Mouse (Mus musculus) bone marrow macrophage, adult 2 months (primary cell): Measurements from ENCODE around the gene Sftpa1. TPM values are rescaled to one million over a fixed set of nuclear protein-coding genes. Genes with fewer than 3 reads are reported as not detected.

ENCODE experiments used
- H3K27ac ChIP-seq: 2 replicates; pipeline ENCODE4 v1.5.1; 2012; ENCODE audit warnings: low read depth, low read length; ENCODE audit not compliant: insufficient read depth
- H3K4me1 ChIP-seq: 2 replicates; pipeline ENCODE4 v1.6.1; 2012; ENCODE audit warnings: low read length; ENCODE audit not compliant: control insufficient read depth, insufficient read depth
- H3K4me3 ChIP-seq: 2 replicates; pipeline ENCODE4 v1.5.1; 2012; ENCODE audit warnings: mild to moderate bottlenecking, low read length, moderate library complexity; ENCODE audit not compliant: insufficient read depth
- CTCF ChIP-seq: IDR thresholded peaks from 2 replicates; pipeline ENCODE4 v1.5.1; 2012; ENCODE audit warnings: low read depth, mild to moderate bottlenecking, low read length, moderate library complexity
- POLR2A ChIP-seq: IDR thresholded peaks from 2 replicates; pipeline ENCODE4 v1.6.1; 2012; ENCODE audit warnings: mild to moderate bottlenecking, low read depth, low read length, borderline replicate concordance
- polyA plus RNA-seq: library from polyadenylated mRNA; stranded (reverse); fragments of >200 nt; gene quantifications from 2 replicates; pipeline ENCODE4 v1.2.4, GENCODE M21; 2012; ENCODE audit not compliant: missing spikeins, insufficient read depth, insufficient read length

Gene Sftpa1
- polyA plus RNA-seq, 1 experiment, result not detected

GRCm38 (mm10) chr14:41151220-41151898 is 19.8 kb downstream of the Sftpa1 start, which contains the start of gene Mbl1:
Mbl1 (plus strand) TSS chr14:41151458.
- Histone ChIP-seq H3K4me3 (no peak within 1 kb of the TSS), H3K4me1 (no peaks in the 10 kb centered on the region), H3K27ac (no peak within 1 kb of the TSS)
- TF ChIP-seq POLR2A, result no peak
- TF ChIP-seq CTCF, result no peak

GRCm38 (mm10) chr14:41160076-41160475 is 28.5 kb downstream of the Sftpa1 start:
- H3K4me1 ChIP-seq, result no peaks in the 10 kb centered on the region
- TF ChIP-seq CTCF (no peak), POLR2A (no peak)
- no peak overlapping the region for H3K27ac ChIP-seq
- H3K4me3 ChIP-seq, result no peak overlapping the region

GRCm38 (mm10) chr14:41160743-41161142 is 29.2 kb downstream of the Sftpa1 start:
- TF ChIP-seq CTCF (no peak), POLR2A (no peak)
- H3K4me3 ChIP-seq, result no peak overlapping the region
- H3K4me1 ChIP-seq, result no peaks in the 10 kb centered on the region
- no peak overlapping the region for H3K27ac ChIP-seq

GRCm38 (mm10) chr14:41162663-41163062 is 31.1 kb downstream of the Sftpa1 start:
- H3K4me3 ChIP-seq, result no peak overlapping the region
- no peaks in the 10 kb centered on the region for H3K4me1 ChIP-seq
- no peak overlapping the region for H3K27ac ChIP-seq
- TF ChIP-seq POLR2A, result no peak
- TF ChIP-seq CTCF, result no peak; the same call in 1 of the 2 replicates

GRCm38 (mm10) chr14:41167278-41167677 is 35.7 kb downstream of the Sftpa1 start:
- TF ChIP-seq POLR2A (no peak), CTCF (no peak)
- Histone ChIP-seq H3K4me1 (no peaks in the 10 kb centered on the region), H3K4me3 (no peak overlapping the region), H3K27ac (no peak overlapping the region)

- H3K4me3 ChIP-seq, result no peak overlapping the region
- TF ChIP-seq CTCF (no peak), POLR2A (no peak)
- no peaks in the 10 kb centered on the region for H3K4me1 ChIP-seq
- no peak overlapping the region for H3K27ac ChIP-seq
These were observed 37.0 kb downstream of the Sftpa1 start for GRCm38 (mm10) chr14:41168567-41168966.

GRCm38 (mm10) chr14:41170514-41170913 is 38.9 kb downstream of the Sftpa1 start:
- TF ChIP-seq CTCF (no peak), POLR2A (no peak)
- Histone ChIP-seq H3K4me1 (no peaks in the 10 kb centered on the region), H3K27ac (no peak overlapping the region), H3K4me3 (no peak overlapping the region)

GRCm38 (mm10) chr14:41174802-41175201 is 43.2 kb downstream of the Sftpa1 start:
- Histone ChIP-seq H3K4me3 (no peak overlapping the region), H3K4me1 (no peaks in the 10 kb centered on the region), H3K27ac (no peak overlapping the region)
- TF ChIP-seq POLR2A, result no peak
- TF ChIP-seq CTCF, result no peak

- Histone ChIP-seq H3K27ac (no peak within 1 kb of the TSS), H3K4me1 (no peaks in the 10 kb centered on the region), H3K4me3 (no peak within 1 kb of the TSS)
- no peak for TF ChIP-seq CTCF
- no peak for TF ChIP-seq POLR2A
These were observed 53.7 kb downstream of the Sftpa1 start, which contains the start of gene Sftpd for GRCm38 (mm10) chr14:41185059-41185821. Sftpd (minus strand) TSS chr14:41185149.

Other genes starting within 250 kb of the Sftpa1 start
- gene Sh2d4b, start 238.5 kb upstream of the Sftpa1 start, polyA plus RNA-seq, result 0.40 TPM in 1 of 2 replicates, not detected in the other
- gene Tspan14, start 165.0 kb upstream of the Sftpa1 start, polyA plus RNA-seq, result 71.8 and 88.3 TPM in 2 replicates
- 29.1 and 31.6 TPM in 2 replicates for gene Fam213a, start 118.0 kb upstream of the Sftpa1 start, polyA plus RNA-seq
- gene Dydc2, start 62.6 kb upstream of the Sftpa1 start, polyA plus RNA-seq, result not detected in 2 replicates
- gene Dydc1, start 58.9 kb upstream of the Sftpa1 start, polyA plus RNA-seq, result not detected in 2 replicates
- not detected in 2 replicates for gene Mat1a, start 26.7 kb upstream of the Sftpa1 start, polyA plus RNA-seq
- not detected in 2 replicates for gene Mbl1, start 19.7 kb downstream of the Sftpa1 start, polyA plus RNA-seq
- not detected in 2 replicates for gene Sftpd, start 53.4 kb downstream of the Sftpa1 start, polyA plus RNA-seq
- gene Gm2832, start 147.0 kb downstream of the Sftpa1 start, polyA plus RNA-seq, result not detected in 2 replicates
- not detected in 2 replicates for gene Gm5798, start 216.8 kb downstream of the Sftpa1 start, polyA plus RNA-seq